Mouse (Mus musculus): ENCODE data around the gene Rora.

GRCm38 (mm10) chr9:69154684-69155083 lies 501.1 kb downstream of the Rora start:
- TF ChIP-seq CTCF (IDR thresholded peaks at IDR 0.05; ENCODE audit: low read depth) (no peak), EP300 (optimal IDR thresholded peaks at IDR 0.05) (no peak)

All from stomach, postnatal 0 days (tissue).